Mouse (Mus musculus) urinary bladder, postnatal 4 days (tissue): ENCODE results near the gene Ly6g6f.

Source experiments
- DNase-seq, 2 experiments: peaks; one replicate each; pipeline ENCODE4 v3.0.0; 2021 to 2022; ENCODE audit warnings: low spot score in 2 of 2

The Ly6g6f gene

GRCm38 (mm10) chr17:35077786-35078233 is 7.6 kb downstream of the Ly6g6f start, which contains the start of gene Ly6g6d:
Gene Ly6g6d (minus strand): TSS chr17:35078065.
- peak in 1 of 2 experiments; percentile 47 for DNase-seq

- DNase-seq = no peak
Measured at GRCm38 (mm10) chr17:35077285-35077684, 8.1 kb downstream of the Ly6g6f start.

GRCm38 (mm10) chr17:35076507-35077176 is 8.8 kb downstream of the Ly6g6f start, which contains the start of gene Ly6g6e:
Gene Ly6g6e (plus strand): TSS chr17:35076902.
- DNase-seq = no peak

GRCm38 (mm10) chr17:35074097-35074496 is 11.3 kb downstream of the Ly6g6f start:
- DNase-seq = no peak

GRCm38 (mm10) chr17:35071454-35071853 is 14.0 kb downstream of the Ly6g6f start:
- DNase-seq = no peak

GRCm38 (mm10) chr17:35070556-35071229 is 14.7 kb downstream of the Ly6g6f start:
- DNase-seq = no peak

GRCm38 (mm10) chr17:35068213-35068914 is 17.0 kb downstream of the Ly6g6f start:
- no peak for DNase-seq

GRCm38 (mm10) chr17:35066084-35066483 is 19.3 kb downstream of the Ly6g6f start, which contains the start of gene Mpig6b:
Gene Mpig6b (minus strand): TSS chr17:35066184.
- DNase-seq = no peak

- DNase-seq = peak in 1 of 2 experiments; percentile 65
Measured at GRCm38 (mm10) chr17:35064951-35065947, 20.2 kb downstream of the Ly6g6f start, which contains the start of gene Ly6g6c. Gene Ly6g6c (plus strand): TSS chr17:35065388.

- DNase-seq = no peak
Measured at GRCm38 (mm10) chr17:35064378-35064877, 21.0 kb downstream of the Ly6g6f start.

- DNase-seq = no peak
Measured at GRCm38 (mm10) chr17:35063466-35063865, 21.9 kb downstream of the Ly6g6f start.

- no peak for DNase-seq
Measured at GRCm38 (mm10) chr17:35061299-35061698, 24.1 kb downstream of the Ly6g6f start.

- DNase-seq = no peak
Measured at GRCm38 (mm10) chr17:35060737-35061297, 24.6 kb downstream of the Ly6g6f start.

GRCm38 (mm10) chr17:35060071-35060470 is 25.3 kb downstream of the Ly6g6f start:
- no peak for DNase-seq

GRCm38 (mm10) chr17:35058911-35059892 is 26.2 kb downstream of the Ly6g6f start, which contains the start of gene Ddah2:
Gene Ddah2 (plus strand): TSS chr17:35059035.
- peak; percentile 90 to 95 for DNase-seq

GRCm38 (mm10) chr17:35058316-35058715 is 27.1 kb downstream of the Ly6g6f start:
- DNase-seq = no peak

- no peak for DNase-seq
Measured at GRCm38 (mm10) chr17:35057090-35057489, 28.3 kb downstream of the Ly6g6f start.

- no peak for DNase-seq
Measured at GRCm38 (mm10) chr17:35055691-35056495, 29.5 kb downstream of the Ly6g6f start.
